Mouse (Mus musculus): ENCODE data around the gene Mst1r. TPM values are rescaled to one million over a fixed set of nuclear protein-coding genes. Genes with fewer than 3 reads are reported as not detected.
A peak's percentile ranks its signal among the peaks of the same experiment; 100 is the strongest.

Mst1r gene
- polyA plus RNA-seq, 1 experiment from 2014 or later, result 2.3 TPM

DNA sequence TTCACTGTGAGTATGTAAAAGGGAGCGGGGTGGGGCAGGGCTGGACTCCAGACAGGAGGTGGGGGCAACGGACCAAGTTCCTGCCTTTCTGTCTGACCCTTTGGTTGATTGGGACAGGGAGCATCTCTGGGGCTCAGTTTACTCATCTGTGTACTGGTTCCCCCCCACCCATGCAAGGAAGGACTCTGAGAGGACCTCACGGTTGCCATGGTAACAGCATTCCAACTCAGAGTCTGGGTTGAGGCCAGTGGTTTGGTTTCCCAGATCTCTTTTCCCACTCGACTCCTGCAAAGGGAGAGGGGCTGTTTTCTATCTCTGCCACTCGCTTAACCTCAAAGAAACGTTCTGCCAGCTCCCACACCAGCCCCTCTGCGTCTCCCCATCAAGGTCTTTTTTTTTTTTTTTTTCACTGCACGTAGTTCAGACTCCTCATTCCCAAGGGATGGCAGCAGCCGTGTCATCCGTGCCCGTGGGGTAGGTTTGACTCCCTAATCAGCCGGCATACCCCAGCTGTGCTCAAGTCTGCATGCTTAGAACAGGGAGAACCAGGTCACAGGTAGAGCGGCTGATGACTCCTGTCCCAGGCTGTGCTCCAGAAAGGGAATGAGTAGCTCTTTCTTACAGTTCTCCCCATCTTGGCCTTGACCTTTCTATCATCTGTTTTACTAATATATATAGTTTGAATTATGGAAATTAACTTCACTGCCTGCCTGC, 11.4 kb downstream of the Mst1r start:
- Histone ChIP-seq H3K4me2 (replicated peaks) (no peak overlapping the region), H3K9ac (replicated peaks) (no peak overlapping the region; the same call in 1 of the 2 replicates)
- 0 out of 2 replicates have a peak, but pooled peaks have one; percentile 38 for ATAC-seq

GRCm38 (mm10) chr9:107918884-107919283, 12.2 kb downstream of the Mst1r start:
- H3K4me3 ChIP-seq (replicated peaks), result no peak overlapping the region
- no peak overlapping the region for H3K9ac ChIP-seq (replicated peaks)
- H3K27ac ChIP-seq, result no peak overlapping the region
- no peaks in the 10 kb centered on the region for H3K36me3 ChIP-seq
- no peaks in the 10 kb centered on the region for H3K27me3 ChIP-seq
- WGBS, result 82% methylated on average over 6 of the region's 6 CpGs
- H3K9me3 ChIP-seq, result no peaks in the 10 kb centered on the region
- no peak for ATAC-seq
- peaks cover 18% of the 10 kb centered on the region for H3K4me1 ChIP-seq (replicated peaks)
- H3K4me2 ChIP-seq (replicated peaks), result no peak overlapping the region

More for the DNA sequence above, 11.4 kb downstream of the Mst1r start:
- peaks cover 15% of the 10 kb centered on the region for H3K4me1 ChIP-seq (replicated peaks)
- H3K27ac ChIP-seq, result no peak overlapping the region
- no peaks in the 10 kb centered on the region for H3K27me3 ChIP-seq
- H3K36me3 ChIP-seq, result no peaks in the 10 kb centered on the region
- H3K4me3 ChIP-seq (replicated peaks), result no peak overlapping the region
- WGBS, result 34% methylated on average over 13 of the region's 13 CpGs
- no peaks in the 10 kb centered on the region for H3K9me3 ChIP-seq

DNA sequence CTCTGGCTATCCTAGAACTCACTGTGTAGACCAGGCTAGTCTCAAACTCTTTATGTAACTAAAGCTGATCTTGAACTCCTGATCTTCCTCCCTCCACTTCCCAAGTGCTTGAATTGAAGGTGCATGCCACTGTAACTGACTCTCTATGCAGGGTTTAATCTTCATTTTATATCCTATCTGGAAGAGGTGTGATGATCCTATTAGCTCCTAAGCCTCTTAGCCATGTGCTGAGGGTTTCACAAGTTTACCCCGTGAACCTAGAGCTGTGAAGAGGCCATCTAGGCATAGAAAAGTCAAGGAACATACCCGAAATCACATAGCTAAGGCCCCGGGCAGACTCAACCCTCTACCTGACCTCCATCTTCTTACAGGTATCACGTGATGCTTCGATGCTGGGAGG, 12.8 kb downstream of the Mst1r start:
- Histone ChIP-seq H3K27ac (no peak overlapping the region), H3K27me3 (no peaks in the 10 kb centered on the region), H3K36me3 (no peaks in the 10 kb centered on the region), H3K9ac (replicated peaks) (no peak overlapping the region), H3K4me1 (replicated peaks) (peaks cover 24% of the 10 kb centered on the region), H3K9me3 (no peaks in the 10 kb centered on the region), H3K4me2 (replicated peaks) (no peak overlapping the region), H3K4me3 (replicated peaks) (no peak overlapping the region)
- no peak for ATAC-seq
- 79% methylated on average over 5 of the region's 5 CpGs for WGBS

DNA sequence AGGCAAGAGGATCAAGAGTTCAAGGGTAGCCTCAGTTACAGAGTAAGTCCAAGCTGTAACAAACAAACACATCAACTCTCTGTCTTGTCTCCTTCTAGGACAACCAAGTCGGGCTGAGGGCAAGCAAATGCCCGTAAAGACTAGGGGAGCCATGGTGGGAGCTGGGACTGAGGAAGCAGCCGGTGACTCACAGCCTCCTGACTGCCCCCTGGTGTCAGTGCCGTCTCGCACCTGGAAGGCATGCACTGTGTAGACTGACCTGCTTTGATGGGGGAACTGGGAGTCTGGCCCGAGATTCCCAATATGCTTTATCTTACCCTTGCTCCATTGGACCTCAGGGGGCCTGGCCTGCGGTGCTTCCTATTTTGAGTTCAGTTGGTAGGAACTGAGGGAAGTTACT, 16.3 kb downstream of the Mst1r start:
- no peak overlapping the region for H3K27ac ChIP-seq
- no peaks in the 10 kb centered on the region for H3K27me3 ChIP-seq
- no peaks in the 10 kb centered on the region for H3K36me3 ChIP-seq
- H3K9ac ChIP-seq (replicated peaks), result no peak overlapping the region
- WGBS, result 34% methylated on average over 7 of the region's 7 CpGs
- no peak overlapping the region for H3K4me2 ChIP-seq (replicated peaks)
- ATAC-seq, result no peak
- no peak overlapping the region for H3K4me3 ChIP-seq (replicated peaks)
- H3K4me1 ChIP-seq (replicated peaks), result peaks cover 31% of the 10 kb centered on the region
- no peaks in the 10 kb centered on the region for H3K9me3 ChIP-seq

DNA sequence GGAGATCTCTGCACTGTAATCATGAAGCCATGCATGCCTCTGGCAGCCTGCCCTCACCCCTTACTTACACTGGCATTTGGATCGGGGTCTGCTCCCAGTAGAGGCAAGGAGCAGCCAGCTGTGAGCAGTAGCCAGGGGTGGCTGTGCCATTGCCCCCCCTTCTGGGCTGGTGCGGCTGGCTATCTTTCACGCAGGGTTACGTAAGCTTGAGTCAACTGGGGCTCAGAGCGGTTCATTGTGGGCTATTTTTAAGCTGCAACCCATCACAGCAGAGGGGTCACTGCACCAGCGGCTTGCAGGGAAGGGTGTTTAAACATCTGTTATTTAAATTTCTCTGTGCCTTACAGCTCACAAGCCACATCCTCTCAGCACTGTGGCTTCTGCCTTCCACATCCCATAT, 17.3 kb downstream of the Mst1r start:
- 0 out of 2 replicates have a peak, but pooled peaks have one; percentile 9 for ATAC-seq
- Histone ChIP-seq H3K4me3 (replicated peaks) (no peak overlapping the region), H3K27me3 (no peaks in the 10 kb centered on the region), H3K4me2 (replicated peaks) (no peak overlapping the region), H3K9me3 (no peaks in the 10 kb centered on the region), H3K4me1 (replicated peaks) (peaks cover 21% of the 10 kb centered on the region), H3K36me3 (no peaks in the 10 kb centered on the region), H3K27ac (peak overlapping the region; percentile 36), H3K9ac (replicated peaks) (no peak overlapping the region)
- WGBS, result 32% methylated on average over 6 of the region's 6 CpGs

GRCm38 (mm10) chr9:107925251-107925650, 18.6 kb downstream of the Mst1r start:
- Histone ChIP-seq H3K4me3 (replicated peaks) (no peak overlapping the region), H3K9me3 (no peaks in the 10 kb centered on the region), H3K36me3 (no peaks in the 10 kb centered on the region), H3K27me3 (no peaks in the 10 kb centered on the region), H3K4me1 (replicated peaks) (peaks cover 21% of the 10 kb centered on the region), H3K4me2 (replicated peaks) (no peak overlapping the region), H3K9ac (replicated peaks) (no peak overlapping the region), H3K27ac (no peak overlapping the region)
- ATAC-seq, result peak; percentile 49; the same call in 1 of the 2 replicates
- WGBS, result 8% methylated on average over 3 of the region's 3 CpGs

DNA sequence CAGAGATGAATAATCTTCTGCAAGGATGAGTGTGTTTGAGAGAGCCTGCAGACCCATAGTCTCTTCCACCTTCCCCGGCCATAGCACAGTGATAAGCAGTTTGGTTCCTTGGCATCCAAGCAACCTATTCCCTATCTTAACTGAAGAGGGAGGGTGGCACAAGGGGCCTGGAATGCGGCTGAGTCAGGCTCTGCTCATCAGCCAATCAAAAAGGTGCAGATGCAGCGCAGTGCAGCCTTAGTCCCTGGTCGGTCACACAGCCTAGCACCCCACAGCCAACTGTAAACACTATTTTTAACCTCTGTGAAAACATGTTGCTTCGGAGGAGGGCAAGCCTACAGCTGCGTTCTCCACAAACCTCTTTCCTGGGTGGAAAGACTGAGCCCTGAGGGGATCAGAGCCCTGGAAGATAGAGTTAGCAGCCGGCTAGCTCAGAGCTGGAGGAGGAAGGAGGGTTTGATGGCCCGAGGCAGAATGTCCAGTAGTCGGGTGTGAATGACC, 20.3 kb downstream of the Mst1r start:
- WGBS, result 63% methylated on average over 9 of the region's 9 CpGs
- H3K27ac ChIP-seq, result no peak overlapping the region

DNA sequence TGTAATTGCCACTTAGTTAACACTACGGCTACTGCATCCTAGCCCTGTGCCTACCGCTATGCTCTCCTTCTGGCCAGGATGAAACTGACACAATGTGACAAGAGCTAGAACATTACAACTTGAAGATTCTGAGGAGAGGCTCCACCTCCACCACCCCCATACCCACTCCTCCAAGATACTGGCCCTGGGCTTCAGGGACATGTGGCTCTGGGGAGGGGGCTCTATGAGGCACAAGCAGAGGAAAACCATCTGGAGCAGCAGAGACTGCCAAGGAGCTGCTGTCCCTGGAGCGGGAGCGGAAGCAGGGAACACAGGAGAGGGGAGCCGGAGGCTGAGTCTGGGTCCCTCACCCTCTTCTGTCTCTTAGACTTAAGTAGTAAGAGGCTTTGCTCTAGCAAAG, 21.1 kb downstream of the Mst1r start:
- no peaks in the 10 kb centered on the region for H3K9me3 ChIP-seq
- no peaks in the 10 kb centered on the region for H3K27me3 ChIP-seq
- WGBS, result 93% methylated on average over 5 of the region's 5 CpGs
- H3K27ac ChIP-seq, result no peak overlapping the region
- H3K9ac ChIP-seq (replicated peaks), result no peak overlapping the region
- no peak overlapping the region for H3K4me2 ChIP-seq (replicated peaks)
- H3K4me1 ChIP-seq (replicated peaks), result peaks cover 26% of the 10 kb centered on the region
- H3K36me3 ChIP-seq, result no peaks in the 10 kb centered on the region
- no peak for ATAC-seq
- no peak overlapping the region for H3K4me3 ChIP-seq (replicated peaks)

More for the DNA sequence above, 20.3 kb downstream of the Mst1r start:
- H3K4me2 ChIP-seq (replicated peaks), result no peak overlapping the region
- H3K4me3 ChIP-seq (replicated peaks), result no peak overlapping the region
- H3K4me1 ChIP-seq (replicated peaks), result peaks cover 22% of the 10 kb centered on the region
- ATAC-seq, result no peak
- no peaks in the 10 kb centered on the region for H3K9me3 ChIP-seq
- H3K9ac ChIP-seq (replicated peaks), result no peak overlapping the region
- H3K36me3 ChIP-seq, result no peaks in the 10 kb centered on the region
- no peaks in the 10 kb centered on the region for H3K27me3 ChIP-seq

GRCm38 (mm10) chr9:107928169-107928568, 21.5 kb downstream of the Mst1r start, which contains the start of gene Actl11:
TSS of gene Actl11 (plus strand) at chr9:107928469.
- Histone ChIP-seq H3K9ac (replicated peaks) (no peak within 1 kb of the TSS), H3K4me3 (replicated peaks) (no peak within 1 kb of the TSS), H3K9me3 (no peaks in the 10 kb centered on the region), H3K4me2 (replicated peaks) (no peak within 1 kb of the TSS), H3K27ac (no peak within 1 kb of the TSS), H3K36me3 (no peaks in the 10 kb centered on the region), H3K4me1 (replicated peaks) (peaks cover 26% of the 10 kb centered on the region), H3K27me3 (no peaks in the 10 kb centered on the region)
- 74% methylated on average over 3 of the region's 3 CpGs for WGBS
- ATAC-seq, result no peak

- no peak overlapping the region for H3K27ac ChIP-seq
- H3K4me3 ChIP-seq (replicated peaks), result no peak overlapping the region
- H3K9ac ChIP-seq (replicated peaks), result no peak overlapping the region
- no peaks in the 10 kb centered on the region for H3K9me3 ChIP-seq
- ATAC-seq, result no peak
- no peaks in the 10 kb centered on the region for H3K36me3 ChIP-seq
- 64% methylated on average over 4 of the region's 4 CpGs for WGBS
- H3K27me3 ChIP-seq, result peaks cover 10% of the 10 kb centered on the region
- peaks cover 24% of the 10 kb centered on the region for H3K4me1 ChIP-seq (replicated peaks)
- H3K4me2 ChIP-seq (replicated peaks), result no peak overlapping the region
These were observed 25.5 kb downstream of the Mst1r start for GRCm38 (mm10) chr9:107932221-107932620.

GRCm38 (mm10) chr9:107934146-107934545, 27.5 kb downstream of the Mst1r start:
- 87% methylated on average over 11 of the region's 11 CpGs for WGBS

DNA sequence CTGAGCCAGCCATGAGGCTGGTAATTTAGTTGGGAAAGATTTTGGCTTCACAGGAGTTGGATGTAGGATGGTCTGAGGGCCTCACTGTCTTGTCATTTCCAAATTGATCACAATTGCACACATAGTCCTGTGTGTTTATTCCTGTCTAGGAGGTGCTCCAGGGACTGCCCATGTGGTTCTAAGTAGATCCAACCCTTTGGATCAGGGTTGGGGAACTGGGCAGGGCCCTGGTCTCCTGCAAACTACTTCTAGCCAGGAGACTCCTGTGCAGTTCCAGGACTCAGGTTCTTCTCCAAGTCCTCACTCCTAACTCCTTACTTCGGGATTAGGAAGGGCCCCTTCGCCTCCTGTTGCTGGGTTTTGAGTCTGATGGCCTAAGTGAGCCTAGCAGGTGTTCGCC, 28.7 kb downstream of the Mst1r start, which contains the start of gene Camkv:
Camkv (plus strand) TSS at position 301 of the 400 bp plus-strand sequence.
- no peak within 1 kb of the TSS for H3K27ac ChIP-seq
- H3K9me3 ChIP-seq, result no peaks in the 10 kb centered on the region
- peak within 1 kb of the TSS; percentile 51 for H3K4me3 ChIP-seq (replicated peaks)
- H3K4me2 ChIP-seq (replicated peaks), result peak within 1 kb of the TSS; percentile 87
- H3K36me3 ChIP-seq, result no peaks in the 10 kb centered on the region
- peaks cover 10% of the 10 kb centered on the region for H3K27me3 ChIP-seq
- 11% methylated on average over 3 of the region's 3 CpGs for whole genome bisulfite sequencing
- peaks cover 29% of the 10 kb centered on the region for H3K4me1 ChIP-seq (replicated peaks)
- ATAC-seq, result no peak
- peak within 1 kb of the TSS; percentile 66 for H3K9ac ChIP-seq (replicated peaks)

More at GRCm38 (mm10) chr9:107934146-107934545, 27.5 kb downstream of the Mst1r start:
- H3K4me3 ChIP-seq (replicated peaks), result no peak overlapping the region
- no peak overlapping the region for H3K4me2 ChIP-seq (replicated peaks)
- no peaks in the 10 kb centered on the region for H3K9me3 ChIP-seq
- no peak overlapping the region for H3K27ac ChIP-seq
- H3K36me3 ChIP-seq, result no peaks in the 10 kb centered on the region
- peaks cover 29% of the 10 kb centered on the region for H3K4me1 ChIP-seq (replicated peaks)
- no peak for ATAC-seq
- peaks cover 10% of the 10 kb centered on the region for H3K27me3 ChIP-seq
- H3K9ac ChIP-seq (replicated peaks), result no peak overlapping the region

All from midbrain, embryonic 13.5 days (tissue).